ENCODE assay signal across 16 mouse cellular contexts in the genomic region with DNA sequence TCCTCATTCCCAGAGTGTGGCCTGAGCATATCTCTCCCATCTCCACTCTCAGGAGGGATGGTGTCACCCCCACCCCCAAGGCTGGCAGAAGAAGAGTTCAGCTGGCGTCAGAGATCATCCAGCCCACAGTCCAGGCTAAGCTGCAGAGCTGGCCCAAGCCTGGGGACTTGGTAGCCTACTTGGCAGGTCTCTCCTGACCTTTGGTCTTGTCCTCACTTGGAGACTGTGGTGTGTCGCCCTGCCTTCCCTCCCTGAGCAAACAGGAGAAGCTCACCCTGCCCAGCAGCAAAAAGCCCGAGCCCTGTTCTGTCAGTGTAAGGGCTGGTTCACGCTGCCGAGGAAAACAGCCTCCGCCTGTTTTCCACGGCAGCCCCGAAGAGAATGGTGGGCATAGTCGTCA. TPM values are rescaled to one million over a fixed set of nuclear protein-coding genes. Genes with fewer than 3 reads are reported as not detected.
DNase-seq lines count a peak whose midpoint lies in the region; ATAC-seq and TF ChIP-seq lines count a peak whose summit lies in the region.
"Had no signal": no experiment of that assay in that cellular context is flagged by ENCODE, and none has a peak within 500 bp of the region (broad histone marks: within the 10 kb centered on the region; RNA-seq: fewer than 3 reads in every experiment).

No protein-coding gene starts in this region.

- 50% methylated on average over 9 of the region's 9 CpGs for whole genome bisulfite sequencing in stomach, embryonic 15.5 days

- H3K27me3 ChIP-seq in stomach, embryonic 15.5 days (replicated peaks): no peaks in the 10 kb centered on the region
- H3K27me3 ChIP-seq: heart, embryonic 13.5 days; neural tube, embryonic 15.5 days had no signal

- H3K4me2 ChIP-seq in stomach, embryonic 15.5 days: peak overlapping the region; percentile 25
- H3K4me2 ChIP-seq: heart, embryonic 13.5 days; neural tube, embryonic 15.5 days had no signal

- ATAC-seq in stomach, embryonic 15.5 days (ENCODE audit: insufficient read depth, low FRiP score, low read depth): peak; percentile 54

- no peaks in the 10 kb centered on the region for H3K36me3 ChIP-seq in stomach, embryonic 15.5 days
- H3K36me3 ChIP-seq: heart, embryonic 13.5 days; neural tube, embryonic 15.5 days had no signal

- intact Hi-C loops in left cerebral cortex, adult 2 months (cut with DNase I): no loop called here

- peak; percentile 71 for DNase-seq in adrenal gland, postnatal 10 days
- no peak for DNase-seq in adrenal gland, adult 8-10 months
- no peak for DNase-seq in left cerebral cortex, adult 2 months (ENCODE audit: extremely low spot score in 1 of 2, low spot score in 2 of 2)
- DNase-seq in left cerebral cortex, adult 8-10 months (ENCODE audit: low spot score in 2 of 2): no peak
- DNase-seq in kidney, adult 8-10 months: peak; percentile 73 to 77
- no peak for DNase-seq in right cerebral cortex, postnatal 25 days
- no peak for DNase-seq in right cerebral cortex, postnatal 14 days
- DNase-seq: cerebellum, postnatal 36 days had no signal

- no peak for TF ChIP-seq CTCF in left cerebral cortex, adult 2 months (IDR thresholded peaks at IDR 0.05)

- H3K9me3 ChIP-seq in stomach, embryonic 15.5 days: no peaks in the 10 kb centered on the region
- H3K9me3 ChIP-seq: heart, embryonic 13.5 days; neural tube, embryonic 15.5 days had no signal

- no peak overlapping the region for H3K4me3 ChIP-seq in left cerebral cortex, adult 2 months
- no peak overlapping the region for H3K4me3 ChIP-seq in stomach, embryonic 15.5 days (replicated peaks)
- H3K4me3 ChIP-seq: heart, embryonic 13.5 days; neural tube, embryonic 15.5 days had no signal

- H3K9ac ChIP-seq in stomach, embryonic 15.5 days: no peak overlapping the region
- H3K9ac ChIP-seq: heart, embryonic 13.5 days; neural tube, embryonic 15.5 days had no signal

- peak overlapping the region; percentile 53; the same call in 1 of the 2 replicates for H3K27ac ChIP-seq in left cerebral cortex, adult 2 months
- peak overlapping the region; percentile 70 for H3K27ac ChIP-seq in stomach, embryonic 15.5 days
- H3K27ac ChIP-seq: heart, embryonic 13.5 days; neural tube, embryonic 15.5 days had no signal

- H3K4me1 ChIP-seq in stomach, embryonic 15.5 days: 0 out of 2 replicates have a peak, but pooled peaks cover 5% of the 10 kb centered on the region
- H3K4me1 ChIP-seq: heart, embryonic 13.5 days; neural tube, embryonic 15.5 days had no signal

RNA-seq across cellular contexts. Expression of a gene that starts 10.1 kb away (rescaled TPM):
- total RNA-seq in adrenal gland, postnatal 10 days (2021): 1 to 10 TPM; 2.0 to 3.9 TPM
- total RNA-seq in adrenal gland, adult 8-10 months (2022): 1 to 10 TPM; 1.1 to 2.2 (median 1.7) TPM
- 10 to 100 TPM; 27.3 to 30.0 TPM for total RNA-seq in left cerebral cortex, adult 2 months (2021)
- total RNA-seq in left cerebral cortex, adult 8-10 months (2022): 10 to 100 TPM; 50.9 to 65.5 (median 55.6) TPM
- 71.7 and 79.4 TPM in 2 replicates for polyA plus RNA-seq in stomach, embryonic 15.5 days (2015; fragmentation: Nextera tagmentation; extraction: Ambion mirVana)
- total RNA-seq: hematopoietic stem cell, adult 5-6 weeks had no signal

RNA-seq across cellular contexts. Expression of a gene that starts 19.6 kb away (rescaled TPM):
- 10 to 100 TPM; 60.1 to 66.1 TPM for total RNA-seq in adrenal gland, postnatal 10 days (2021)
- total RNA-seq in adrenal gland, adult 8-10 months (2022): 100 to 1,000 TPM in 1 of 4 experiments, 10 to 100 TPM in 3; 72.0 to 104 (median 88.3) TPM
- 100 to 1,000 TPM; 147 TPM for total RNA-seq in left cerebral cortex, adult 2 months (2021)
- 100 to 1,000 TPM; 141 to 161 (median 143) TPM for total RNA-seq in left cerebral cortex, adult 8-10 months (2022)
- polyA plus RNA-seq in stomach, embryonic 15.5 days (2015; fragmentation: Nextera tagmentation; extraction: Ambion mirVana): 129 and 137 TPM in 2 replicates

RNA-seq across cellular contexts. Expression of a gene that starts 59.4 kb away (rescaled TPM):
- 1 to 10 TPM in 1 of 2 experiments, under 1 TPM in 1; 0.60 to 1.0 TPM for total RNA-seq in adrenal gland, postnatal 10 days (2021)
- total RNA-seq in adrenal gland, adult 8-10 months (2022): under 1 TPM in 1 of 4 experiments, not detected in 3; 0.59 TPM
- under 1 TPM in 1 of 2 experiments, not detected in 1; 0.14 TPM for total RNA-seq in left cerebral cortex, adult 2 months (2021)
- under 1 TPM in 3 of 4 experiments, not detected in 1; 0.22 to 0.72 (median 0.39) TPM for total RNA-seq in left cerebral cortex, adult 8-10 months (2022)
- polyA plus RNA-seq in stomach, embryonic 15.5 days (2015; fragmentation: Nextera tagmentation; extraction: Ambion mirVana): not detected in 2 replicates
- total RNA-seq: gastrocnemius, adult 8-10 months; hematopoietic stem cell, adult 5-6 weeks had no signal
- polyA plus RNA-seq: embryonic facial prominence, embryonic 14.5 days; forebrain, embryonic 11.5 days; heart, embryonic 13.5 days; lung, embryonic 16.5 days; neural tube, embryonic 15.5 days had no signal

Comparison
In these comparisons a context has a peak if more than half of its experiments do, and no peak if none do; other contexts are left out.
1. DNase-seq: peak in adrenal gland, postnatal 10 days (single experiment) and kidney, adult 8-10 months (2 of 2); none in adrenal gland, adult 8-10 months (single experiment), left cerebral cortex, adult 2 months (0 of 2), left cerebral cortex, adult 8-10 months (0 of 2), right cerebral cortex, postnatal 25 days (single experiment) and right cerebral cortex, postnatal 14 days (single experiment).
2. RNA of a gene that starts 10.1 kb away (total RNA-seq): 50.9 to 65.5 TPM in left cerebral cortex, adult 8-10 months and 27.3 to 30.0 TPM in left cerebral cortex, adult 2 months; 2.0 to 3.9 TPM in adrenal gland, postnatal 10 days and 1.1 to 2.2 TPM in adrenal gland, adult 8-10 months; every median in the first group is over 4 times any median in the second.